Mouse (Mus musculus): ENCODE results near the gene Foxo6.
A peak's percentile ranks its signal among the peaks of the same experiment; 100 is the strongest.

Foxo6 gene

DNA sequence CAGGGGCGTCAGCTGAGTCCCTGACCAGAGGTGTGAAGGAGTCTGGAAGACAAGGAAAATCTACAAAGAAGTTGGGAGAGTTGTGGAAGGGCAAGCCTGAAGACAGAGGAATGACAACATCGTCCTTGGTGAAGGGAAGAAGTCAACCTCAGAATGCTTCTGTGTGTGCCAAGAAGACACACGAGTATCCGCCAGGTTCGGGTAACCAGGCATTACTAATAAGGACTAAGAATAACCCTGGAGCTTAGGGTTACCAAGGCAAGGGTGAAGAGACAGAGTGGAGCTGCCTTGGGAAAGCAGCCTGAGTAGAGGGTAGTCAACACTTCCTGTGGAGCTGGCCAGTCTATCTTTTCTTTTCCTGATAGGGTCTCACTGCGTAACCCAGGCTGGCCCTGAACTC is 41.1 kb downstream of the Foxo6 start:
- no peak for DNase-seq

DNA sequence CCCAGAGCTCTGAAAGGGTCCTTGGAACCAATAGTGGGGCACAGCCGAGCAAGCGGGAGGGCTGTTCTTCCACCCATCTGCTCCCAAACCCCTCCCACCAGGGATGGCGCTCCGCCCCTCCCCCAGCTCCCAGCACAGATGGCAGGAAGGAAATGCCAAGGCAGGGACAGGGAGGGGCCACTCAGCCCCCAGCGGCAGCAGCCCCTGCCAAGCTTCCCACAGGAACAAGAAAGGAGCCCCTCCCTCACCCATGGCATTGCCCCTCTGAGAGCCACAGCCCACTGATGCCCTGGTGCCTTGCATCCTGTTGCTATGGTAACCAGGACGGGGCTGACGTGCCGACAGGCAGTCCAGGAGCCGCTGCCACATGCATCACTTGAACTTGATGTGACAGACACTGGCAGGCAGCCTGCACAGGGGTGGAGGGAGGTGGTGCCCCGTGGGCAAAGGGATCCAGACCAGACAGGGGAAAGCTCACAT is 44.3 kb downstream of the Foxo6 start:
- DNase-seq, result peak; percentile 94

DNA sequence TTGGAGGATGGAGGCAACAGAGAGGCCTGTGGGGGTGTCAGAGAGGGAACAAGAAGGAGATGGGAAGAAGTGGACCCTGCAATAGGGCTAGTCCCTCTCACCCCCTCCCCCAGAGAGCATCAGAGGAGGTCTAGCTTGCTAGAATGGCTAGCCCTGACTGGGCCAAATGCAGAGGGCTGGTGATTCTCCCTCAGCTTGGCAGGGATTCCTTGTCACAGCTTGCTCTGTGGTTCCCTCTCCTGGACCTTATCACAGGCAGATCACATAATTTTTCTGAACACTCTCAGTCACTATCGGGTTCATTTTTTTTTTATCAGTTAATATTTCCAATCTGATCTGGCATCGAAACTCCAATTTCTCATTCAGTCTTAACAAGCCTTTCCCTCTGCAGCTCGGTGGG is 46.0 kb downstream of the Foxo6 start:
- DNase-seq, result peak in 1 of 2 experiments; percentile 65

DNA sequence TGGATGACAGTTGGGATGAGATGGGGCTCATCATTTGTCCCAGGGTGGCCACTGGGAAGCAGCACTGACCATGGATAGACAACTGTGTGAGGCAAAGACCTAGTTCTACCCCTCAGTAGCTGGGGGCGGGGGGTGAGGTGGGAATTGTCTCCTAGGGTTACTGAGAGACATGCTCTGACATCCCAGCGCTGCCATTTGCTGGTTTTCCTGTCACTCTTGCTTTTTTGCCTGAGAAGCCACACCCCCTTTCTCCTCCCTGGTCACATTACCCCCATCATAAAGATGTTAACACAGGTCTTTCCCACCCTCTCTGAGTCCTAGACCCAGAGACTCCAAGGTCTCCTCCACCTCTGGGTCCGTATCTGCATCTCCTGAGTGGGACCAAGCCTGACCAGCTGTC is 47.7 kb downstream of the Foxo6 start:
- peak in 1 of 2 experiments; percentile 58 for DNase-seq

DNA sequence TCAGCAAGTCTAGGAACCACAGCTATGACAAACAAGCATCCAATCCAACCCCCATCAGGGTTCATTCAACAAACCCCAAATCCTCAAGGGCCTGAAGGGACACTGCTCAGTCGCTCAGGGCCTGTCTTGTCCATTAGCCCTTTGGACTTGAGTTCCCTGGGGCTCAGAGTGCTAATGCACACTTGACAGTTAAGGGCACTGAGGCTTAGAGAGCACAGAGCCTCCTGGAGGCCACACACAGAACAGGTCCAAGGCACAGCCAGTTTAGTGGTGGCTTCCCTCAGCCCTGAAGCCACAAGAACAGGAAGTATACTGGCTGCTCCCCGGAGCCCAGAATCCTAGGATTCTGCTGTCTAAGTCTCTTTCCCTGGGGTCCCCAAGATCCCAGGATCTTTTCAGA is 53.9 kb downstream of the Foxo6 start:
- no peak for DNase-seq

DNA sequence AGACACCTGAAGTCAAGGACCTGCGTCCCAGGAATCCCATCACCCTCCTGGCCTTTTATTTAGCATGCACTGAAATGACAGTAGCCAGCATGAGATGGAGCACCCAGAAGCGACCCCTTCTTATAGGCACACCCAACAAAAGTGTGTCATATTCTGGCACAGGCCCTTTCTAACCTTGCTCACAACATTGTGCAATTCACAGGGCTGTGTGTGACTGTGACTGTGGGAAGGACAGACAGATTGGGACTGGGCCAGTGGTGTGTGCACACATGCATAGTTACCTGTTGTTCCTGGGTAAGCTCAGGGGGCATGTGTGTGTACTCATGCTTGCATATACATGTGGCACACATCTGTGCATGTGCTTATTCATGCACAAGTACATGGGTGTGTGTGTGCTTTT is 54.6 kb downstream of the Foxo6 start:
- no peak for DNase-seq

DNA sequence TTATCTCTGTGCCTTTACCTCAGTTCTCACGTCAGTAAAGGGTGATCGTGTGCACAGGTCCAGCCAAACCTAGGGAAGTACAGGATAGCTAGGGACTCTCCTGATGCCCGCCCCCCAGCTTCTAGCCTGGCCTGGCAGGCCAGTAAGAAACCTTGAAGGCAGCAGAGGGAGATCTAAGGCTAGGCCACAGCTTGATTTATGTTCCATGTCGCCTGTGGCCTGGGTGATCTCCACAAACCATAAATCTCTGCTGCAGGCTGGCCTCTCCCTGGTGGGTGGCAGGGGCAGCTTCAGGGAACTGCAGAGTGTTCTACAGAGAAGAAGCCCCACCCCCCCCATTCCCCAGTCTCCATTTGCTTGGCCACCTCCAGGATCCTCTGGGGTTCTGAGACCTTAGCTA is 55.2 kb downstream of the Foxo6 start:
- DNase-seq, result no peak

DNA sequence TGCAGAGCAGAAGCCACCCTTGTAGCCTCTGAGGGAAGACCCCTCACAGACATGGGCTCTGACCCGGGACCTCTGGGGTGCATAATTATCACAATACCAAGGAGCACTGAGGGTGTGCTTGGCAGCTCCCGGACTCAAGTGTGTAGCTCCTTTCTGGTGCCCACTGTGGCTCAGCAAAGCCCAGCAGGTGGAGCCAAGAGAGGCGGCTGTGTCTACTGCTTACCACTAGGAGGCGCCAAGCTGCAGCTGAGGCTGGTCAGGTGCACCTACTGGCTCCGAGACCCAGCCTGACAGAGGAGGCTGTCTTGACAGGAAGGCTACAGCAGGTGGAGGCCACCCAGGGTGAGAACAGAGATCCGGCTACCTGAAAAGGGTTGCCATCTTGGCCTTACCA is 56.9 kb downstream of the Foxo6 start:
- peak; percentile 74 to 87 for DNase-seq

DNA sequence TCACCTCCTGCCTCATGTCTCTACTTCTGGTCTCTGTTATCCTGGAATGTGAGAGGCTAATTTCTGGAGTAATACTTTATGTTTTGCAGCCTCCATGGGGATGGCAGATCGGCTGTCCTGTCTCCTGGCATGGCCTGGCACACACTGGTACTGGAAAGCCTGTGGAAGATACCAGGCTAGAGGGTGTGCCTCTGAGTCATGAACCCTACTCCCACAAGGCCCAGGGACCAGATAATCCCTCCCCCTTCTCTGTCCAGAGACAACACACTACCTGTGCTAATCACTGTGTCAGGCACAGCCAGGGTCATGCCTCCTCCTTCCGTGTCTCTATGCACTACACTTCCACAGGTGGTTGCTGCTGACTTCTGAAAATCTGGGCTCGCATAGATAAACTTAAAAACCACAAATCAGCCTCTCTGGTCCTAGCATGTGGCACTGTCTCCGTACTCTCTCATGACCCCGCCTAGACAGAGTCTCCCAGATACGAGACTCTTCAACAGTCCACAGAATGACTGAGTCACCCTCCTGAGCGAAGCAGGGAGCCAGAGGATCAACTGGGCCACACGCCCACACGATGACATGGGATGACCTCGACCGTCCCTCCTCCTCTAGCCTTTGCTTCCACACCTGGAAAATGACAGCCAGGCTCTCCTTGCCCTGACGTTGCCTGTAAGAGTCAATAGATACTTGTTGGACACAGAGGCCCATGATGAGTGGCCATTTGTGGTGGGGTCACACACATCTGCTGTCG is 57.5 kb downstream of the Foxo6 start:
- no peak for DNase-seq

DNA sequence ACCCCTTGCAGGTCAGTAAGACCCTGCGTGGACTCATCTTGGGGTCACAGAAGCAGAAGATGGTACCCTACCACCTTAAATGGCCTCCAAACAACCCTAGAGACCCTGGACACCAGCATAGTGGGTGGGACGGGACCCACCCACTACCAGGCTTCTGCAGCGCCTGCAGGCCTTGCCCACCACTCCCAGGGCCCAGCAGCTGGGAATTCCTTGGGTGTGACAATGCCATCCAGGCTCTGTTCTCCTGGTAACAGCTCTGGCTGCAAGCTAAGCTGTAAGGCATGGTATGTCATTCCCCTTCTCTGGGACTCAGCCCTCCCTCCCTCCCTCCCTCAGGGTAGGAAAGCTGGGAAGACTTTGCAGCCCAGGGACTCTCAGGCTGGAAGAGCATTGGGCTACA is 58.5 kb downstream of the Foxo6 start:
- DNase-seq, result no peak

DNA sequence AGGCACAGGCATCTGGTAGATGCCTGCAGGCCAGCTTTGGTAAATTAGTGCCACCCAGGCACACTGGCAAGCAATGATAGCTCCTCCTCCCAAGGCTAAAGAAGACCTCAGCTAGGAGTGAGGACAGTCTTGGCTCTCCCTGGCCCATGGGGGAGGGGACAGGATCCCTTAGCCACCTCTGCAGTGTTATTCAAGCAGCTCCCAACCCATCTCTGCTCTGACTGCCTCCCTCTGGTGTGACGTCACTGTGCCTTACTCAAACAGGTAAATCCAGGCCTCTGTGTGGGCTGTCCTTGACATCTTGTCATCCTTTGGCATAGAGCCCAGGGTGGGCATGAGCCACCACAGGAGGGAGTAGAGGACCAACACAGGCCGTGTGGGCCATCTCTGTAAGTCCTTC is 59.9 kb downstream of the Foxo6 start:
- DNase-seq, result peak; percentile 45 to 58

DNA sequence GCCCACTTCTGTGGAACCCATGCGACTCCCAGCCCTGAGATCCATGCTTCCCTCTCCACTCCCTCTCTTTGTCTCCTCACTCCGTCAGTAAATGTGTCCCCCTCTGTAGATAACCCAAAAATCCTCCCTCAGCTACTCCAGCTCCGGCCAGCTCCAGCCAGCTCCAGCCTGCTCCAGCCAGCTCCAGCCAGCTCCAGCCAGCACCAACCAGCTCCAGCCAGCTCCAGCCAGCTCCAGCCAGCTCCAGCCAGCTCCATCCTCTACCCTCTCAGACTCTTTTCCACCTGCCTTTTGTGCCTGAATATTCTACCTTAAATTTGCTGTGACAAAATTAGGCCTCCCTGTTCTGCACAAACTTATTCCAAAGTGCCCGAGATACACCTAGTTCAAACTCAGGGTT is 60.5 kb downstream of the Foxo6 start:
- DNase-seq, result peak; percentile 32 to 56

DNA sequence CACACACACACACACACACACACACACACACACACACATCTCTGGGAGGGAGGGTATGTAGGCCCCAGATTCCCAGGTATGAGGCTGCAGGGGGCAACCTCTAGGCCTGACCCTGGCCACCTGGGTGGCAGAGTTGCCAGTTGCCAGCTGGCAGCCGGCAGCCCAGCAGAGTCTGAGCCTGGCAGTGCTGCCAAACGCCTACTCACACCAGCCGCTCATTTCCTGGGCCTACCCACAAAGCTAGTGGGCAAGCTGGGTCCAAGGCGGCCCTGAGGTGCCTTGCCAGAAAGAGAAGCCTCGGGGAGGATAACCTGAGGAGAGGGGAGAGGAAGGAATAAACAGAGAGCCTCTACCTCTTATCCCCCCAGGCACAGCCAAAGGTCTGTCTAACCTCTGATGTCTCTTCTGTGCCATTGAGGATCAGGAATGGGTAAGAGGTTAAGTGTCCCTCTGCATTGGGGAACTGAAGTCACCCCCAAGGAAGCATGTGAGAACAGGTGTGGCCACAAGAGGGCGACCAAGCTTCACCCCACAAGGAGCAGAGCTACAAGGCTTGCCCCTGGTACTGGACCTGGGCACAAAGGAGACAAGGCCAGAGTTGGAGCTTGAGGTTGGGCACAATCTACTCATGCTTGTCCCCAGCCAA is 61.9 kb downstream of the Foxo6 start:
- peak; percentile 91 to 92 for DNase-seq

DNA sequence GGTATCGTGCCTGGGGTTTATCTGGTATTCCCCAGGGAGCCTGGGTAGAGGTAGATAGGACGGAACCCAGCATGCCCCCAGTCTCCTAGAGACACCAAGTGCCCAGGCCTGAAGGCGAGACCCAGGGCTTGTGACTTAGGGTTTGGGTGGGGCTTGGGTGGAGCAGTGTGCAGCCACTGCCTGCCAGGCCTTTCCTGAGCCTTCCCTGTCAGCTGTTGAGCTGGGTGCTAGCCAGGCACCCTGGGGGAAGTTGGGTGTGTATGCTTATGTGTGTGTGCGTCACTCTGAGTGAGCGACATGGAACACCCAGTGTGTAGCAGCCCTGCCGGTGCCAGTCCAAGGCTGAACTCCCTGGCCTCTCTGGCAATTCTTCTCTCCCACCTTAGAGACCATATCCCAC is 63.3 kb downstream of the Foxo6 start:
- peak; percentile 70 to 79 for DNase-seq

DNA sequence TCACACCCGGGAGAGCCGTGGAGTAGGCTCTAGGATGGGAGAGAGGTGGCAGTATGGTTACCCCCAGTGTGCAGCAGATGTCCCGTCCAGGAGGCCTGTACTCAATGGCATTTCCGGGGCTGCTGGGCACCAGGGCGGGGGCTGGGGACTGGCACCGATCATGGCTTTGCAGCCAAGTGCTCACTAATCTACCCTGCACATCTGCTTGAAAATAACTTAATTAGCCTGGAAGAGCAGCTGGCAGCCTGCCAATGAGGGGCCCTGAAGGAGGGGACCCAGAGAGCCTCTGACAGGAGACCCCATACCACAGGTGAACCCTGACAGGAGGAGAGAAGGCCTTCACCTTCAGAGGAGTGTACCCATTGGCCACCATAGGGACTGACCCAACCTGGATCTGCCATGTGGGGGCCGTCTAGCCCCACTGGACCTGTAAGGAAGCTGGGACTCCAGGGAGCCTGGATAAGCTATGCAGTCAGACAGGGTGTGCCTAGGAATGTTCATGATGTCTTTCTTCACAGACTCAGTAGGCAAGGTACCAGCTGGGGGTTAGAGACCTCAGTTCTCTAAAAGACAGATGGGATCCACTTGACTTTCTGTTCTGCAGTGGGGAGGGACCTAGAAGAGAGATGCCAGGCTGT is 63.9 kb downstream of the Foxo6 start:
- DNase-seq, result no peak

DNA sequence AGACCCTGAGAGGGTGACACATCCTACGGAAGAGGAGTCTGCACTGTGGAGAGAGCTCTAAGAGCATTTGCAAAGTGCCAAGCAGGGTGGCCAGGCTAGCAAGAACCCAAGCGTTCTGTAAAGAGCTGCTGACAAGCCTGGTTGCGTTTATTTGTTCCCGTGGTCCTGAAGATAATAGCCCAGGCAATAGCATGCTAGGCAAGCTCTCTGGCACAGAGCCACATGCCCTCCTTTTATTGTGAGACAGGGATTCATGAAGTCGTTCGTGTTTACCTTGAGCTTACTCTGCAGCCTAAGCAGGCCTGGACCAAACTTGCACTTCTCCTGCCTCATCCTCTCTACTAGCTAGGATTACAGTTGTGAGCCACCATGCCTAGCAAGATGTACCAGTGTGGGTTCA is 65.4 kb downstream of the Foxo6 start:
- peak in 1 of 2 experiments; percentile 62 for DNase-seq

DNA sequence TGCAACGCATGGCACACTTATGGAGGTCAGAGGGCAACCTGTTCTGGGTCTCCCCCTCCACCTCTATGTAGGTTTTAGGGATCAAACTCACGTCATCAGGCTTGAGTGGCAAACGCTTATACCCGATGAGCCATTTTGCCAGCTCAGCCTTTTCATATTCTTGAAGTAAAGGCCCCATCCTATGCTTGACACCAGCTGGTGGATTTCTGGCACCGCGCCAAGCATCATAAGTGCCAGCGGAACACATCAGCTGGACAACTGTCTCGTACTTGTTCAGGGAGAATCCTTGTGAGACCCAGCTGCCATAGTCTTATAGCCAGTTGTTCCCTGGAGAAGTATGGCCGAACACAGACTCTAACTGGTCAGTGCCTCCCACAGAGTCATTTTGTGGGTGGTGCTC is 68.3 kb downstream of the Foxo6 start:
- DNase-seq, result no peak
